Mouse (Mus musculus): ENCODE data around the gene Olfr391-ps.

Olfr391-ps gene

DNA sequence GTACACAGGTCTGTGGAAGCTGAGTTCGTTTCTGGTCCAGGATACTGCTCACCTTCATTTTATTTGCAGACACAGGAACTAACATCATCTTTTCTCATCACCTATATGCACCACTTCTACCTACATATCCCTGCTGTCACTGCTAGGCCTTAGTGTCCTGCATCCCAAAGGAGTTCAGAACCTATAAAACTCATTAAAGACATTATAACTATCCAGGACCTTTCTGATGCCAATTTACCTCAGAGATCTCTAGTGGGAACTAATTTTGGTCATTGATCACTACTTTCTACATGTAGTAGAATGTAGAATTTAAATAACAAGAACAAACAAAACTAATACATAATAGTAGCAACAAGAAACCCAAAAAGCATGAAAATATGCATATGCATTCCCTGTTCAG, at the start of gene Olfr391-ps:
Gene Olfr391-ps (minus strand): TSS at position 101 of the 400 bp plus-strand sequence.
- in situ Hi-C loops (cut with MboI; ENCODE audit: low pct_unique_long_range_greater_than_20kb in 1 of 2, low sequenced_read_pairs in 2 of 2, unreplicated experiment in 1 of 2): no loop called here

GRCm38 (mm10) chr11:73851354-73851753, 48.5 kb upstream of the Olfr391-ps start, which contains the start of gene Olfr393:
Olfr393 (minus strand) TSS chr11:73851454.
- in situ Hi-C loops (cut with MboI; ENCODE audit: low pct_unique_long_range_greater_than_20kb in 1 of 2, low sequenced_read_pairs in 2 of 2, unreplicated experiment in 1 of 2): no loop called here

- in situ Hi-C loops (cut with MboI; ENCODE audit: low pct_unique_long_range_greater_than_20kb in 1 of 2, low sequenced_read_pairs in 2 of 2, unreplicated experiment in 1 of 2): no loop called here
These were observed 14.1 kb upstream of the Olfr391-ps start, which contains the start of gene Olfr392 for GRCm38 (mm10) chr11:73816949-73817348. Olfr392 (minus strand) TSS chr11:73817049.

DNA sequence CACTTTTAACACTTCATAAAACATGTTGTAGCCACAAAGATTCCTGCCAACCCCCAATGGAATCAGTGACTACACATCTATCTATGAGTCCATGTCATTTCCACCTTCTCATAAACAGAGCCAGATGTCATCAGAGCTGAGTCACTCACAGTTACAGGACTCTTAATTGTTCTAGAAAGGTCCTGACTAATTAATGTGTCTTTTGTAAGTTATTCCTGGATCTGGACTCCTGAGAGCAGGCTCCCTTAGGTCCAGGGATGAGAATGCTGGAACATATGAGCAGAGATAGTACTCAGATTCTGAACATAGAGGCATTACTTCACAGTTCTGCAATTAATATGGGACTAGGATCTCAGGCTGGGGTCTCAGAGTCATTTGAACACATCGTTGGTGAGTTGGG, 20.2 kb downstream of the Olfr391-ps start, which contains the start of gene Olfr390:
Gene Olfr390 (plus strand): TSS at position 301 of the 400 bp plus-strand sequence.
- in situ Hi-C loops (cut with MboI; ENCODE audit: low pct_unique_long_range_greater_than_20kb in 1 of 2, low sequenced_read_pairs in 2 of 2, unreplicated experiment in 1 of 2): no loop called here

DNA sequence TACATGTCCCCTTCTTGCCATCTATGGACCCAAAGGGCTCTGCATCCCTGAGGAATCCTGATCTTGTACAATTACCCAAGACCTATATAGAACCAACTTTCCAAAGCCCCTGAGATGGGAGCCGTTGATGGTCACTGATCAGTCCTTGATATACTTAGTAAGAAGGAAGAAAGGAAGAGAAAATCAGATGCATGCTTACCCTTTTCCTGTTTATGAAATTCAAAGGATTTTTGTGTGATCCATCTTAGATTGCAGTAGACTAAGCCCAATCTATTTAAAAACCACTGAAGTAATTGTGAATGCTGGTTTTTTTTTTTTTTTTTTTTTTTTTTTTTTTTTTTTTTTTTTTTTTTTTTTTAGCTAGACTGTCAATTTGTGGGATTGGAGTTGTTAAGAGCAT, 22.2 kb downstream of the Olfr391-ps start, which contains the start of gene Olfr389:
Gene Olfr389 (minus strand): TSS at position 101 of the 400 bp plus-strand sequence.
- in situ Hi-C loops (cut with MboI; ENCODE audit: low pct_unique_long_range_greater_than_20kb in 1 of 2, low sequenced_read_pairs in 2 of 2, unreplicated experiment in 1 of 2): no loop called here

GRCm38 (mm10) chr11:73759115-73759514, 43.7 kb downstream of the Olfr391-ps start:
- in situ Hi-C loops (cut with MboI; ENCODE audit: low pct_unique_long_range_greater_than_20kb in 1 of 2, low sequenced_read_pairs in 2 of 2, unreplicated experiment in 1 of 2): no loop called here
